Mouse (Mus musculus) layer of hippocampus, adult 2 months (tissue): ENCODE measurements at regions not wholly inside any gene's neighbourhood (a gene's known extent, or its start where the extent isn't known, plus 50 kb on each side); places are given as distances from the start of the nearest gene placed in this dataset.

Experiments
- DNase-seq, 2 experiments: peaks; one replicate each; pipeline ENCODE4 v3.0.0; 2022; ENCODE audit warnings: low spot score in 2 of 2
- H3K27ac ChIP-seq: fragments of 200-600 bp; 2 replicates; pipeline ENCODE4 v1.8.1; 2022
- H3K4me3 ChIP-seq: fragments of 200-600 bp; 2 replicates; pipeline ENCODE4 v1.8.1; 2022; ENCODE audit warnings: mild to moderate bottlenecking
- CTCF ChIP-seq: fragments of 200-600 bp; conservative IDR thresholded peaks from 2 replicates; pipeline ENCODE4 v1.8.1; 2022; ENCODE audit warnings: antibody characterized with exemption, mild to moderate bottlenecking, moderate library complexity

DNA sequence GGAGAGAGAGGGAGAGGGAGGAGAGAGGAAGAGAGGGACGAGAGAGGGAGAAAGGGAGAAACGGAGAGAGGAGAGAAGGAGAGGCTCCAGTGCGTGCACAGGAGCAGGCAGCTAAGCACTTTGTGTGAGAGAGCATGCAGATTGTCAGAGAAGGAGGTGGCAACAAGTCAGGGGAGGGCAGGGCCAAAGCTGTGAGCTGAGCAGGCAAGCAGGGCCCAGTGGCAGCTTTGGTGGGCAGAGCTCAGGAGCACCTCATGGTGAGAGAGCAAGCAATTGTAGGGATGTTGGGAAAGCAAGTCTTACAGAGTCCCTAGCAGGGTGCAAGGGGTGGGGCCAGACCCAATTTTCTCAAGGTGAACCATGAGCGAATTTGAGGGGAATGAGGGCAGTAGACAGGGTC, 234.3 kb upstream of the Hey2 start:
- no peak overlapping the region for H3K27ac ChIP-seq
- TF ChIP-seq CTCF, result no peak
- no peak overlapping the region for H3K4me3 ChIP-seq
- no peak for DNase-seq

GRCm38 (mm10) chr10:31076415-31076814, 233.8 kb upstream of the Hey2 start:
- Histone ChIP-seq H3K27ac (no peak overlapping the region), H3K4me3 (no peak overlapping the region)
- no peak for DNase-seq
- TF ChIP-seq CTCF, result no peak

GRCm38 (mm10) chr10:31074004-31074645, 231.5 kb upstream of the Hey2 start:
- no peak overlapping the region for H3K27ac ChIP-seq
- no peak for DNase-seq
- TF ChIP-seq CTCF, result no peak
- H3K4me3 ChIP-seq, result no peak overlapping the region

DNA sequence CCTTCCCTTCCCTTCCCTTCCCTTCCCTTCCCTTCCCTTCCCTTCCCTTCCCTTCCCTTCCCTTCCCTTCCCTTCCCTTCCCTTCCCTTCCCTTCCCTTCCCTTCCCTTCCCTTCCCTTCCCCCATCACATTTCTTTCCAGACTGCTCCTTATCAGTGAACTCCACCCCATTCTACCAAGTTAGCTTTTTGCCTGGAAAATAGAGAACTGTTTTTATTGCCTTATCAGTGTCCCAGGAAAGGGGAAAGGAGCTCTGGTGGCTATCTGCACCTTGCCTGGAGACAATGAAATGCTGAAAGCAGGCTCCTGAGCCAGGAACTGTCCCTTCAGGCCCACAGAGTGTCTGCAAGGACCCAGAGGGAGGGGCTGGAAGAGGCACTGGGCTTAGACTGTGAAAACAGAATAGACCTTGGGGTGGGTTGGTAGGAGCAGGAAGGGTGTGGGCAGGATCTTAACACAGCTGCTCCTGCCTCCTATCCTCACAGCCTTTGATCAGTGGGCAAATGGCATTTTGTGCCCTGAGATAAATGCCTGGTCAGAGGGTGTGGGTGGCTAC, 226.1 kb upstream of the Hey2 start:
- Histone ChIP-seq H3K4me3 (no peak overlapping the region), H3K27ac (no peak overlapping the region)
- DNase-seq, result no peak
- TF ChIP-seq CTCF, result no peak

DNA sequence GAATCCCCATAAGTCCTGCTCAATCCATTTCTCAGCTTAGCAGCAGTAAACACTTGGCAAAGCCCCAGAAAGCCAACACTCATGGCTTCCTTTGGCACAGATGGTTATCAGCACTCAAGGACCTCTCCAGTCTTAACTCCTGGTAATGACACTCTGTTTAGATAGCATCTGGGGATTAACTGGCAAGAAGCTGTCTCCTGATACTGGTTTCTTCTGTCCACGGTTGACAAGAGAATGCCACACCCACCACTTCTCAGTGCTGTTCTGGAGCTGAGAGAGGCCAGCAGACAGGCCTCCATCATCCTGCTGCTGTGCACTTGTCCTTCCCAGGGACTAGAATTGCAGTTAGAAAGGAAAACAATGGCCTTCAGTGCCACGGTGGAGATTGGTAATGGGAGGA, 220.1 kb upstream of the Hey2 start:
- H3K27ac ChIP-seq, result no peak overlapping the region
- no peak overlapping the region for H3K4me3 ChIP-seq
- no peak for DNase-seq
- TF ChIP-seq CTCF, result no peak

DNA sequence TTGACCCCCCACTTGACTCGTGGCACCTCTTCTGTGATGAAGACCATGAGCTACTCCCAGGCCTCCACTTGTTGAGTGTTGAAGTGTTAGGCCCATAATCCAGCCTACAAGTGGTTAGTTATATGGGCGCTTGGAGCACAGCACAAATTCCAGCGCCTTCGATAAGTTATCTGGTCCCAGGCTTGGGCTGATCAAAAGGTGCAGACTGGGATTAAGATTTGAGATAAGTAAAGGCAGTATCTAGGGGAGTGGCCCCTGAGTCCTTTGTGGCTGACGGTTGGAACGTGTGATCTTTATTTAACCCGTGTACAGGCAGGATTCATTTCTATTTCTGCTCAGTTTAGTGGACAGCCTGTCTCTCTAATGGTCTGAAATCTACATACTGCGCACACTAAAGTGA, 210.7 kb upstream of the Hey2 start:
- TF ChIP-seq CTCF, result no peak
- Histone ChIP-seq H3K4me3 (no peak overlapping the region), H3K27ac (no peak overlapping the region)
- DNase-seq, result no peak

GRCm38 (mm10) chr10:31051222-31051621, 208.6 kb upstream of the Hey2 start:
- TF ChIP-seq CTCF, result no peak
- no peak for DNase-seq
- H3K4me3 ChIP-seq, result no peak overlapping the region
- no peak overlapping the region for H3K27ac ChIP-seq

DNA sequence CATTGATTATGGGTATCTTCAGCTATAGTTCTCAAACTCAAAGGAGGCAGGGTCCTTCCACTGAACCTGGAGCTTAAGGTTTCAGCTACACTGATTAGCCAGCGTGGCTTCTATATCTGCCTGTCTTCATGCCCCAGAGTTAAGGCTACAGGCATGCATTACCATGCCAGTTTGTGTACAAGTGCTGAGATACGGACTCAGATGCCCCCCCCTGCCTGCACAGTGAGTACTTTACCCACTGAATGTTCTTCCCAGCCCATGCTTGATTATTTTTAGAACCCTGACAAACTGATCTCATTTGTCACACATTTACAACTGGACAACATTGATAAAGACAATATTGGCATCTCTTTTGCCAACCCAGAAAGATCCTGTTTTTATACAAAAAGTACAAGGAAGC, 206.8 kb upstream of the Hey2 start:
- Histone ChIP-seq H3K27ac (no peak overlapping the region), H3K4me3 (no peak overlapping the region)
- DNase-seq, result no peak
- no peak for TF ChIP-seq CTCF

DNA sequence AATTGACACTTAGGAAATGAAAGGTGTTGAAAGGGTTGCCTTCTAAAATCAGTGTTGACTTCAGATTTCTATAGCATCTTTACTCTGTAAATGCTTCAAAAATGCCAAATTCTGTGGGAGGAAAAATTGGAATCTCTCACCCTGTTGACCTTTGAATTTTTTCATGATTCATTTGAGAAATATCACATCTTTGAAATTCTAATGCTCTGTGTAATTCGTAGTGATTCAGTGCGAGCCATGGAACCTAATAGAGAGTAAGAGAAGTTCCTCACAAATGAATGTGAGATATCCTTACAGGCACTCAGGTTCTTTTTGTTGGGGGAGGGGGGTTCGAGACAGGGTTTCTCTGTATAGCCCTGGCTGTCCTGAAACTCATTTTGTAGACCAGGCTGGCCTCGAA, 193.0 kb upstream of the Hey2 start:
- TF ChIP-seq CTCF, result no peak
- no peak overlapping the region for H3K27ac ChIP-seq
- H3K4me3 ChIP-seq, result no peak overlapping the region
- DNase-seq, result no peak

DNA sequence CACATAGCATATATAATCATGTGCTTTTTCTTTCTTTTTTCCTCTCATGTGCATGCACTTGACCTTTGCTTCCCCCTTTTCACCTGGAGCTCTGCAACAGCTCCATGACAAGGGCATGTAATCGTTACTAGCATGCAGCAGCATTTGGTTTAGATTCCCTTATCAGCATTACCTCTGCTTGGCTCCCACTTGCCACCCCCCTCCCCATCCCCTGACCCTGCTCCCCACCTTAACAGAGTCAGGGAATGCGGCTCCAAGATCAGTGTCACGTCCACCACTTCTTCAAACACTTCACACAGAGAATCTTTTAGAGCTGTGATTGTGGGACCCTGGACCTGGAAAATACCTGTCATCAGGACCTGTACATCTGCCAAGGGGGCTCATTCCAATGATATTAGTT, 192.2 kb upstream of the Hey2 start:
- H3K27ac ChIP-seq, result no peak overlapping the region
- no peak for TF ChIP-seq CTCF
- H3K4me3 ChIP-seq, result no peak overlapping the region
- DNase-seq, result no peak

DNA sequence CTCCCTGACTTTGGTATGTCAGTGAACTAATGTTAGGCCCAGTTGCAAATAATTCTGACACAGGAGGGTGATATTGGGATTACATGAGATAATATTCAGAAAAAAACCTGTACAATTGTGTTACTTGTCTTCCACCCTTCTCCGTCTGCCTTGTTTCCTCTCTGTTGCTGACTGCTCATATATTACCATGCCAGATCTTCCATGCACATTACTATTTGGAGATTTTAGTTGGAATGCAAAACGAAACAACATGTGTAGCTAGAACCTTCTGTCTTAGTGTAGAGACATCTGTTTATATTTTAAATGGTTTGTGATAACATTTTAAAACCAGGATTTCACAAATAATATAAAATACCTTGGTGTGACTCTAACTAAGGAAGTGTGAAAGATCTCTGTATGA, 188.1 kb upstream of the Hey2 start:
- Histone ChIP-seq H3K27ac (peak overlapping the region; percentile 49), H3K4me3 (no peak overlapping the region)
- no peak for TF ChIP-seq CTCF
- DNase-seq, result peak in 1 of 2 experiments; percentile 51

DNA sequence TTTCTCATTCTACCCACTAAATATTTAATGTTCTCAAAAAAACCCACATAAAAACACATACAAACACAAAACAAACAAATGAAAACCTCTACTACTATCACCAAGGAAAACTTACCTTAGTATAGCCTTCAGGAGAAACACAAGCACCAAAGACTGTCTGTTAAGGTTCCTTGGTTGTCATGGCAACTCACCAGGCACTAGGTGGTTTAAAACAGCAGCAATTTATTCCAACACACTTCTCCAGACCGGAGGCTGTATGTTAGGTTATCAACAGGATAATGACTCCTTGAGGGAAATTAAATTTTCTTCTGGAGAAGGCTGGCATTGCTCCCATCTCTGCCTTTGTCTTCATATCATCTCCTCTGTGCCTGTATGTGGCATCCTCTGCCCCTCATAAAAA, 183.8 kb upstream of the Hey2 start:
- no peak overlapping the region for H3K4me3 ChIP-seq
- no peak for DNase-seq
- no peak for TF ChIP-seq CTCF
- no peak overlapping the region for H3K27ac ChIP-seq

DNA sequence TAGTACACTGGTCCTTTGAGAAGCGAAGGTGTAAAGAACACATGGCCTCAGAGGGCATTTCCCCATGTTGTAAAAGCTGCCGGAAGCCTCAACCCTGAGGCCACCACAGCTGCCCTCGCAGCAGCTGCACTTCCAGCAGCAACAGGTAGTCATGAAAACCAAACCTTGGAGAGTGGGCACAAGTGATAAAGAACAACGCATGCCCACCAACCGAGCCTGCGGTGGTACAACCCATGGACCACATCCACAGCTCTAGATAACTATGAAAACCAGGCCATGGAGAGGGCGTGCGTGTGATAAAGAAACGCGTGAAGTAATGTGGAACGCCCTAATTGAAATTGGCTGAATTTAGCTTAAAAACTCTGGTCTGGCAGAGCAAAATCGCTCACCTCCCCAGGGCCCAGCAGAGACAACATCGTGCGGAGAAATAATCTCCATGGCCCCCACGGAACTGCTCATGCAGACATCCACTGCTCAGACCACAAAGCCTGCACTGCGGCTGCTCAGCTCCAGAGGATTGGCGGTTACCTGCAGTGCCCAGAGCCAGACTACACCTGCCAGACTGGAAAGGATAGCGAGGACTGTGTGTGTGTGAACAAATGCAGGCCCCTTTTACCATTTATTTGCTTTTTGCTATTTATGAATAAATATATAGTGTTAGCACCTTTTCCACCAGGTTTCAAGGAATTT, 170.2 kb upstream of the Hey2 start:
- no peak for DNase-seq
- Histone ChIP-seq H3K27ac (no peak overlapping the region), H3K4me3 (no peak overlapping the region)
- no peak for TF ChIP-seq CTCF

DNA sequence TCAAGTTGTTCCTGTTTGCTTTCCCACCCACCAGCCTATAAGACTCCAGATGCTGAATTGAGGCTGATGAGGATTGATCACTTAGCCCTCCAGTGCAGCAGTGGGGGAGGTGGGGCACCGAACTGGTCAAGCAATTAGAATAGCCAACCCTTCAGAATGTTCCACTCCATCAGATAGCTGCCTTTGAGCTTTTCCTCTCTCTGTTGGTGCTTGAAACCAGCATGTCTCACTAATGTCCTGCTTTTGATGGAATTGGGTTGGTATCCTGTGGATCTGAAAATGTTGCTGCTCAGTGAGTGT, 167.3 kb upstream of the Hey2 start:
- TF ChIP-seq CTCF, result no peak
- no peak overlapping the region for H3K27ac ChIP-seq

More for the DNA sequence above, 167.3 kb upstream of the Hey2 start:
- DNase-seq, result no peak
- no peak overlapping the region for H3K4me3 ChIP-seq
